Mouse (Mus musculus): ENCODE measurements around the gene Fer. TPM values are rescaled to one million over a fixed set of nuclear protein-coding genes. Genes with fewer than 3 reads are reported as not detected.

Gene Fer
- polyA plus RNA-seq, 1 experiment from 2014 or later: 32.2 TPM

DNA sequence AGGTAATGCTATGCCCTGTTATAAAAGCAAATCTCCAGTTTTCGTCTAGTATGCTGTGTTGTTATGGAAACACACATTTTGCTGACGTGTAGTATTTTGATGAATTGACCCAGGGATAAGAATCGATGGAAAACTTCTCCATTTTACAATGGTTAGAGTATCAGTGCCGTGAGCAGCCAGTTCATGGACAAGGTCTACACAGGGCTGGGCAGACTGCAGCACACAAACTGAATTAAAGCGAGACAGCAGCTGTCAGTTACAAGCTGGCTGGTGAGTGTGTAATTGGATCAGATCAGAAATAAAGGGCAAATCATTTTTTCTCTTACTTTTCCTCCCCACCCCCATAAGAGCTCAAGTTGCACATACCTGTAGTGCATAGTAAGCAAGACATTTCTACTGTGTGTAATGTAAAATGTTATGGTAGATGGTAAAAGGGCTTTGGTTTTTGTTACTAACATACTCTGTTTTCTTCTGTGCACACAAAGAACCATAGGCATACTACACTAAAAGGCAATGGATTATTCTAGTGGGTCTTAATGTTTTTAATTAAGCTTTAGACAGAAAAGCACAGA, 235.0 kb downstream of the Fer start:
- H3K27ac ChIP-seq (ENCODE audit: low read depth): no peak overlapping the region
- no peak overlapping the region for H3K4me3 ChIP-seq (ENCODE audit: low read depth, low read length)
- WGBS: 64% methylated on average over 5 of the region's 5 CpGs
- no peaks in the 10 kb centered on the region for H3K36me3 ChIP-seq (ENCODE audit: insufficient read depth)
- no peak for ATAC-seq (ENCODE audit: insufficient read depth)
- DNase-seq: no peak
- H3K27me3 ChIP-seq (ENCODE audit: insufficient read depth, low read length): no peaks in the 10 kb centered on the region
- no peaks in the 10 kb centered on the region for H3K9me3 ChIP-seq (ENCODE audit: low read depth, low read length)
- no peak for TF ChIP-seq CTCF (IDR thresholded peaks at IDR 0.05; ENCODE audit: low read depth)
- peaks cover 8% of the 10 kb centered on the region; the same call in 1 of the 2 replicates for H3K4me1 ChIP-seq (ENCODE audit: insufficient read depth)
- H3K9ac ChIP-seq: no peak overlapping the region
- no peak overlapping the region for H3K4me2 ChIP-seq

DNA sequence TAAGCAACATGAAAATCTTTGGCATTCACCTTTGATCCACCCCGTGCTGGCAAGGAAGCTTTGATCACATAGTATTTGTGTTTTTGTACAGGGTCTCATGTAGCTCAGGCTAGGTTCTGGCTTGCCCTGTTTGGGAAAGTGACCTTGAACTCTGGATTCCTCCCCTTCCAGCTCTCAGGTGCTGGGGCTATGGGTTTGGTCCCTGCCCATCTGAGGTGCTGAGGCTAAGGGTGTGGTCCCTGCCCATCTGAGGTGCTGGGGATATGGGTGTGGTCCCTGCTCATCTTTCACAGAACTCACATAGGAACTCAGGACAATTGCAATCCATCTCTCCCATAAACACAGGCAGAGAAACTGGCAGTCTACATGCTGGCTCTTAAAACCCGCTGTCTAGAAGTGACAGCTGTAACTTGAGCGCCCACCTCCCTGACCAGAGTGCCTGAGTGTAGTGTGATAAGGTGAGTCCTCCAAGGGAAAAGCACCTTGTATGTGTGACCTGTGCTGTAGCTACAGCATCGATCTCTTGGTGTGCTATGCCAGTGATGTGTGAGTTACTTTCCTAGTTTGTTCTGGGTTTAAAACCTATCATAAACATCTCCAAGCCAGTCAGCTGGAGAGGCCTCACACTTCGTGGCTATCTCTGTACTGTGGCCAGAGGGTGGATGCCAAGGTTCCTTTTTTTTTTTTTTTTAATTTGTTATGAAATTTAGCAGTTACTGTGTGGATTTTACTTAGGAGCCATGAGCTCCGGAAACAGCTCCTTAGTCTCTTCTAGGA, 236.7 kb downstream of the Fer start:
- Histone ChIP-seq H3K4me3 (ENCODE audit: low read depth, low read length) (no peak overlapping the region), H3K27ac (ENCODE audit: low read depth) (no peak overlapping the region; the same call in 1 of the 2 replicates), H3K9ac (no peak overlapping the region), H3K9me3 (ENCODE audit: low read depth, low read length) (no peaks in the 10 kb centered on the region), H3K36me3 (ENCODE audit: insufficient read depth) (no peaks in the 10 kb centered on the region), H3K4me2 (no peak overlapping the region), H3K27me3 (ENCODE audit: insufficient read depth, low read length) (no peaks in the 10 kb centered on the region), H3K4me1 (ENCODE audit: insufficient read depth) (peaks cover 8% of the 10 kb centered on the region; the same call in 1 of the 2 replicates)
- 37% methylated on average over 6 of the region's 6 CpGs for WGBS
- peak; percentile 73; the same call in 1 of the 2 replicates for ATAC-seq (ENCODE audit: insufficient read depth)
- no peak for TF ChIP-seq CTCF (IDR thresholded peaks at IDR 0.05; ENCODE audit: low read depth)
- DNase-seq: no peak

DNA sequence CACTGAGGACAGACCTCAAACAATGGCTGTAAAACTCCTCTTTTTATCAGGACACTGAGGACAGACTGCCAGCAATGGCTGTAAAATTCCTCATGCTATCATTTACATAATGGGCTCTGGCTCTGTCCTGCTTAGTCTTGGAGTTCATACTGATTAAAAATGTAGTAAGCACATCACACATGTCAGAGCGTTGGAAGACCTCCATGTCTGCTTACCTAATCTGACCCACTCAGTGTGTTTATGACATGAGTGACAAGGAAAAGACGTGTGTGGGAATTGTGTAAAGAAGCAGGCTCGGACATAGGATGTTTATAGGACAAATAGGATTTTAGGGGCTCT, 237.3 kb downstream of the Fer start:
- Histone ChIP-seq H3K4me3 (ENCODE audit: low read depth, low read length) (no peak overlapping the region), H3K27ac (ENCODE audit: low read depth) (no peak overlapping the region; the same call in 1 of the 2 replicates), H3K36me3 (ENCODE audit: insufficient read depth) (no peaks in the 10 kb centered on the region), H3K9me3 (ENCODE audit: low read depth, low read length) (no peaks in the 10 kb centered on the region), H3K9ac (no peak overlapping the region), H3K27me3 (ENCODE audit: insufficient read depth, low read length) (no peaks in the 10 kb centered on the region), H3K4me2 (no peak overlapping the region), H3K4me1 (ENCODE audit: insufficient read depth) (peaks cover 8% of the 10 kb centered on the region; the same call in 1 of the 2 replicates)
- WGBS: 24% methylated on average over 3 of the region's 3 CpGs
- peak; percentile 70 for DNase-seq
- peak; percentile 90 for ATAC-seq (ENCODE audit: insufficient read depth)
- no peak for TF ChIP-seq CTCF (IDR thresholded peaks at IDR 0.05; ENCODE audit: low read depth)

DNA sequence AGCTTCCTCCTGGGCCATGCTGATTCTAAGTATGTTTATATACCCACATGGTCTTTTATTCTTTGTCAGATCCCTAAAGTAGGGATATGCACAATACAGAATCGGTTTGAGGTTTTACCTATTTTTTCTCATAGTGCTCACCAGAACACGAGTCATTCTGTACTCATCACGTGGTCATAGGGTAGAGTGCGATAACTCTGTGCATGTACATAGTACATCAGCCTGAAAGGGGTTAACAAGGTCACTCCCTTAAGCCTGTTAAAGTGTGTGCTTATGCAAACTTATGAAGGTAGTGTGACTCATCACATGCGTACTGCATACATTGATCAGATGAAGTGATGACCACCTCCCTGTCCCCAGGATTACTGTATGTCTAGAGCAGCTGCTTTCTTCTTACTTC, 245.9 kb downstream of the Fer start:
- WGBS: 92% methylated on average over 5 of the region's 5 CpGs

DNA sequence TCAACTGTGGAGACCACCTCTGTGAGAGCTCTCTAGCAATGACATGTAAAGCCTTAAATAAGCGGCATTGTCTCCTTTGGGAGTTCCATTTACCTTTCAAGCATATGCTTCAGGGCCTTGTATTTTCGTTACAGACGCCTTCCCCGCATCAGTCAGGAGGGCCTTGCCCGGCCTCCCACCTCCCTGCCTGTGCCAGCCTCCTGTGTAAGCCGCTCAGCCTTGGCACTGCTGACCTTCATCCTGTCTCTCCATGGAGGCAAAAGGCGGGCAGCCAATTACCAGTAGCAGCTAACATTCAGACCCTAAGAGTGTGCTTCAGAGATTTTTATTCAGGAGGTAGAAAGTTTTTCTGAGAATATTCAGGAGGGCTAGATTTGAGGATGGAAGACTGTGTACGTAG, 247.0 kb downstream of the Fer start:
- ATAC-seq (ENCODE audit: insufficient read depth) (no peak), DNase-seq (no peak)
- no peak for TF ChIP-seq CTCF (IDR thresholded peaks at IDR 0.05; ENCODE audit: low read depth)
- Histone ChIP-seq H3K4me1 (ENCODE audit: insufficient read depth) (no peaks in the 10 kb centered on the region), H3K4me3 (ENCODE audit: low read depth, low read length) (no peak overlapping the region), H3K27ac (ENCODE audit: low read depth) (no peak overlapping the region), H3K4me2 (no peak overlapping the region), H3K9ac (no peak overlapping the region), H3K27me3 (ENCODE audit: insufficient read depth, low read length) (no peaks in the 10 kb centered on the region), H3K9me3 (ENCODE audit: low read depth, low read length) (no peaks in the 10 kb centered on the region), H3K36me3 (ENCODE audit: insufficient read depth) (no peaks in the 10 kb centered on the region)
- 81% methylated on average over 8 of the region's 8 CpGs for WGBS

More for the DNA sequence above, 245.9 kb downstream of the Fer start:
- Histone ChIP-seq H3K27me3 (ENCODE audit: insufficient read depth, low read length) (no peaks in the 10 kb centered on the region), H3K27ac (ENCODE audit: low read depth) (no peak overlapping the region), H3K4me2 (no peak overlapping the region), H3K4me3 (ENCODE audit: low read depth, low read length) (no peak overlapping the region), H3K4me1 (ENCODE audit: insufficient read depth) (no peaks in the 10 kb centered on the region), H3K9ac (no peak overlapping the region), H3K36me3 (ENCODE audit: insufficient read depth) (no peaks in the 10 kb centered on the region), H3K9me3 (ENCODE audit: low read depth, low read length) (no peaks in the 10 kb centered on the region)
- DNase-seq (no peak), ATAC-seq (ENCODE audit: insufficient read depth) (no peak)
- TF ChIP-seq CTCF (IDR thresholded peaks at IDR 0.05; ENCODE audit: low read depth): no peak

DNA sequence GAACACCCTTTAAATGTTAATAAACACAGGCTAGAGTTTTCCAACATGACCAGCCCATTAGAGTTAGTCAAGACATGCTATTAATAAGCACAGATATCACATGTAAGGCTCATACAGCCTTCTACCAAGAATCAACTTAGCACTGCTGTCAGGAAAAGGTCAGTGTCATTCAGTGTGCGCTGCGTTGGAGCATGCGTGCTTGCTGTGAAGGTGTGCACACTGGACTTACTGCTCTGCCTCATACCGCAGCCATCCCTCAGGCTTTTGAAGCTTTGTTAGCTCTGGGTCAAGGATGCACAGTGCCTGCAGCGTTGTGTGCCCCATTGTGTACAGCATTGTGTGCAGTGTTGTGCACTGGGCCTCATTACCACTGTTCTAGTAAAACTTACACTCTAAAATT, 250.8 kb downstream of the Fer start:
- DNase-seq (no peak), ATAC-seq (ENCODE audit: insufficient read depth) (no peak)
- H3K4me3 ChIP-seq (ENCODE audit: low read depth, low read length): no peak overlapping the region
- TF ChIP-seq CTCF (IDR thresholded peaks at IDR 0.05; ENCODE audit: low read depth): no peak
- WGBS: 89% methylated on average over 5 of the region's 5 CpGs
- H3K9ac ChIP-seq: no peak overlapping the region
- no peaks in the 10 kb centered on the region for H3K36me3 ChIP-seq (ENCODE audit: insufficient read depth)
- no peaks in the 10 kb centered on the region for H3K9me3 ChIP-seq (ENCODE audit: low read depth, low read length)
- no peaks in the 10 kb centered on the region for H3K27me3 ChIP-seq (ENCODE audit: insufficient read depth, low read length)
- H3K4me2 ChIP-seq: no peak overlapping the region
- H3K27ac ChIP-seq (ENCODE audit: low read depth): no peak overlapping the region
- no peaks in the 10 kb centered on the region for H3K4me1 ChIP-seq (ENCODE audit: insufficient read depth)

DNA sequence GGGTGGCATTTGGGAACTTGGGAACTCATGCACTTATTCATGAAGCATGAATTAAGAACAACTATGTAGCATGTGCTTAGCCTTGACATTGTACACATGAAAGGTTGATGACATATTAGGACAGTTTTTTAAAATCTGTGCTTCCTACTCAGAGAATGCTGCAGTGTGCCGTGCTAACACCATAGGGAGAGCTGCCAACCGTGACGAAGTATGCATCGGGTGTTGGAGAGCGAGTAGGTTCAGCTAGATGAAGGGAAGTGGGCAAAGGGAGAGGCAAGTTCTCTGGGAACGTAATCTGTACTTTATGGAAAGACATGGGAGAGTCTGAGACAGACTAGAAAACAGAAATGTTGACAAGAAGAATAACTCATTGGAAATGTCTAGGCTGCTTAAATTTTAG, 253.9 kb downstream of the Fer start:
- no peak for TF ChIP-seq CTCF (IDR thresholded peaks at IDR 0.05; ENCODE audit: low read depth)
- Histone ChIP-seq H3K4me1 (ENCODE audit: insufficient read depth) (no peaks in the 10 kb centered on the region), H3K4me3 (ENCODE audit: low read depth, low read length) (no peak overlapping the region), H3K27ac (ENCODE audit: low read depth) (no peak overlapping the region), H3K9me3 (ENCODE audit: low read depth, low read length) (no peaks in the 10 kb centered on the region), H3K27me3 (ENCODE audit: insufficient read depth, low read length) (no peaks in the 10 kb centered on the region), H3K36me3 (ENCODE audit: insufficient read depth) (no peaks in the 10 kb centered on the region), H3K9ac (no peak overlapping the region), H3K4me2 (no peak overlapping the region)
- 76% methylated on average over 6 of the region's 6 CpGs for WGBS
- ATAC-seq (ENCODE audit: insufficient read depth): no peak
- DNase-seq: no peak
